In the genomic region with DNA sequence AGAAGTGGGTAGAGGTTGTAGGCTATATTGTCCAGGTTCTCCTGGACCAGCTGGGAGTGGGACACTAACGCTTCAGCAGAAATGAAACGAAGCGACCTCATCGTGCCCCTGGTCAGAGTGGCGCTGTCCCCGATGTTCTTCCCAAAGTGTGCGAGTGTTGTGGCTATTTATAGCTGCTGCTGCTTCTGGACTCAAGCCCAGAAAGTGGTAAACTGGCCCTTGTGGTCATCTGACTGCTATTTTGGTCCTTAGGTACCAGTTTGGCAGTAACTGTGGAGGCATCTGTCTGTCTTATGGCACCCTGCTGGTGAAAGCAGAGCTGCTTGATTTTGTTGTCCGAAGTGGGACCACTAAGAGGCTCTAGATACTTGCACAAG, we compare ENCODE assay signal across 10 mouse cellular contexts. TPM values are rescaled to one million over a fixed set of nuclear protein-coding genes. Genes with fewer than 3 reads are reported as not detected.
DNase-seq lines count a peak whose midpoint lies in the region; ATAC-seq and TF ChIP-seq lines count a peak whose summit lies in the region.
"Had no signal": no experiment of that assay in that cellular context is flagged by ENCODE, and none has a peak within 500 bp of the region (broad histone marks: within the 10 kb centered on the region; RNA-seq: fewer than 3 reads in every experiment).

A gene (minus strand): TSS at position 147 of the 377 bp plus-strand sequence.

- H3K4me2 ChIP-seq in forebrain, embryonic 16.5 days (ENCODE audit: low read length), result no peak within 1 kb of the TSS

- 89% methylated on average over 8 of the region's 8 CpGs for WGBS in forebrain, embryonic 10.5 days
- 74% methylated on average over 8 of the region's 8 CpGs for WGBS in forebrain, embryonic 16.5 days

- no peak within 1 kb of the TSS for H3K9ac ChIP-seq in forebrain, embryonic 16.5 days (replicated peaks; ENCODE audit: low read depth, low read length)

- H3K9me3 ChIP-seq in forebrain, embryonic 10.5 days, result no peaks in the 10 kb centered on the region
- no peaks in the 10 kb centered on the region for H3K9me3 ChIP-seq in forebrain, embryonic 16.5 days (ENCODE audit: control insufficient read depth, low read length)

- peaks cover 40% of the 10 kb centered on the region for H3K36me3 ChIP-seq in forebrain, embryonic 10.5 days (replicated peaks)
- peaks cover 6% of the 10 kb centered on the region for H3K36me3 ChIP-seq in forebrain, embryonic 16.5 days (ENCODE audit: control insufficient read depth, insufficient read depth)

- no peaks in the 10 kb centered on the region for H3K4me1 ChIP-seq in forebrain, embryonic 10.5 days
- H3K4me1 ChIP-seq in forebrain, embryonic 16.5 days (replicated peaks; ENCODE audit: control insufficient read depth, insufficient read depth, low read length), result no peaks in the 10 kb centered on the region

- DNase-seq in 416B (ENCODE audit: low read depth) (peak; percentile 85), NIH3T3 (ENCODE audit: low read depth) (peak; percentile 73)
- peak; percentile 87 for DNase-seq in gastrocnemius, adult 2 months
- DNase-seq in forebrain, embryonic 10.5 days (ENCODE audit: extremely low spot score, low spot score), result no peak
- no peak for DNase-seq in frontal cortex, postnatal 36 days (ENCODE audit: low spot score in 2 of 2)
- DNase-seq in frontal cortex, postnatal 25 days (ENCODE audit: low spot score in 2 of 2), result no peak

- peak; percentile 27 to 46; a peak in 1 of 4 replicates for ATAC-seq in hematopoietic stem cell, adult 5-6 weeks (replicated peaks in 1 of 2; ENCODE audit: insufficient read depth in 1 of 2, low FRiP score in 2 of 2, low TSS enrichment in 1 of 2, low read depth in 1 of 2, poor library complexity in 2 of 2, severe bottlenecking in 2 of 2)
- ATAC-seq in forebrain, embryonic 16.5 days, result no peak

- peak within 1 kb of the TSS; percentile 94 for H3K27ac ChIP-seq in gastrocnemius, adult 2 months
- no peak within 1 kb of the TSS for H3K27ac ChIP-seq in forebrain, embryonic 10.5 days
- H3K27ac ChIP-seq in forebrain, embryonic 16.5 days (ENCODE audit: low read length), result no peak within 1 kb of the TSS

- peak within 1 kb of the TSS; percentile 83 for H3K4me3 ChIP-seq in gastrocnemius, adult 2 months
- no peak within 1 kb of the TSS for H3K4me3 ChIP-seq in forebrain, embryonic 10.5 days
- no peak within 1 kb of the TSS for H3K4me3 ChIP-seq in forebrain, embryonic 16.5 days (replicated peaks; ENCODE audit: low read length)

- intact Hi-C loops in gastrocnemius, adult 2 months (cut with DNase I), result no loop called here

- TF ChIP-seq CTCF in gastrocnemius, adult 2 months (IDR thresholded peaks at IDR 0.05), result peak; percentile 39

- no peaks in the 10 kb centered on the region for H3K27me3 ChIP-seq in forebrain, embryonic 10.5 days (ENCODE audit: poor library complexity, severe bottlenecking)
- no peaks in the 10 kb centered on the region for H3K27me3 ChIP-seq in forebrain, embryonic 16.5 days (replicated peaks; ENCODE audit: control insufficient read depth, insufficient read depth, low read length)

RNA-seq across cellular contexts. Expression of the gene that starts here (rescaled TPM):
- 100 to 1,000 TPM in 1 of 2 experiments, 10 to 100 TPM in 1; 91.6 to 105 TPM for total RNA-seq in gastrocnemius, adult 2 months (2021)
- not detected in 2 replicates for total RNA-seq in hematopoietic stem cell, adult 5-6 weeks (2017)
- polyA plus RNA-seq in forebrain, embryonic 10.5 days (2016; fragmentation: Nextera tagmentation; extraction: Ambion mirVana), result not detected in 2 replicates
- polyA plus RNA-seq in forebrain, embryonic 16.5 days (2015; fragmentation: Nextera tagmentation; extraction: Ambion mirVana), result not detected in 2 replicates
- polyA plus RNA-seq: limb, embryonic 11.5 days; stomach, embryonic 14.5 days had no signal

Comparison
In these comparisons a context has a peak if more than half of its experiments do, and no peak if none do; other contexts are left out.
1. RNA of the gene that starts here (total RNA-seq): 91.6 to 105 TPM in gastrocnemius, adult 2 months; not detected in hematopoietic stem cell, adult 5-6 weeks; every median in the first group is over 10 times any median in the second.
2. Peak in ATAC-seq in hematopoietic stem cell, adult 5-6 weeks; RNA of the gene not detected or under 1 TPM.
3. DNase-seq: peak in 416B (single experiment), NIH3T3 (single experiment) and gastrocnemius, adult 2 months (single experiment); none in forebrain, embryonic 10.5 days (single experiment), frontal cortex, postnatal 36 days (0 of 2) and frontal cortex, postnatal 25 days (0 of 2).